Mouse (Mus musculus) ES-CJ7 (cell line): ENCODE results near the gene Mrgbp.

Experiments
- DNase-seq: peaks from one replicate; pipeline ENCODE4 v3.0.0; 2011; ENCODE audit warnings: low read depth, low spot score

The Mrgbp gene

GRCm38 (mm10) chr2:180589123-180589831 lies 8.2 kb downstream of the Mrgbp start, which contains the start of gene Ogfr:
Gene Ogfr (plus strand): TSS chr2:180589245.
- peak; percentile 73 for DNase-seq

GRCm38 (mm10) chr2:180597490-180597889 lies 16.4 kb downstream of the Mrgbp start, which contains the start of gene Col9a3:
Gene Col9a3 (plus strand): TSS chr2:180597790.
- DNase-seq: no peak

GRCm38 (mm10) chr2:180598157-180598705 lies 17.1 kb downstream of the Mrgbp start:
- no peak for DNase-seq

- DNase-seq: no peak
These were observed 19.5 kb downstream of the Mrgbp start for GRCm38 (mm10) chr2:180600569-180601021.

- DNase-seq: peak; percentile 60
These were observed 23.7 kb downstream of the Mrgbp start for GRCm38 (mm10) chr2:180604781-180605180.

GRCm38 (mm10) chr2:180610283-180610682 lies 29.2 kb downstream of the Mrgbp start:
- DNase-seq: no peak

- DNase-seq: no peak
These were observed 30.8 kb downstream of the Mrgbp start for GRCm38 (mm10) chr2:180611882-180612281.
